Mouse (Mus musculus): ENCODE measurements around the gene Esr2. TPM values are rescaled to one million over a fixed set of nuclear protein-coding genes. Genes with fewer than 3 reads are reported as not detected.
A peak's percentile ranks its signal among the peaks of the same experiment; 100 is the strongest.

Gene Esr2
- total RNA-seq, 2 experiments from 2014 or later, result 0.08 to 0.13 TPM

DNA sequence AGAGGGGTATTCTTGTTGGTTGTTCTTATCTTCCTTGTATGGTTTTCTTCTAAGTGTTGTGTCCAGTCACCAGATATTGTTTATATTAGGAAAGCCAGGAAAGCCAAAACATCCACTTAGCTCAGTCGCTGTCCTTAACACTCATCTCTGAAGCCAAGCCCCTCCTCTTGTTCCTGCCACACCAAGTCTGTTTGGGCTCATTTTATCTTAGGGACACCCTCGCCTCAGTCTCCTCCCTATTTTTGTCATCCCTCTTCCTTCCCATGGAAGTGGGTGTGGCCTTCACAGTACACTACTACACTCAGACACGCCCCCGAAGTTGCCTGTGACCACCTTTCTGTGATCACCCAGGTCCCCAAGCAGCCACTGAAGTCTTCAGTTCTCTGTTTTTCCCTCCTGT lies 44.5 kb downstream of the Esr2 start:
- intact Hi-C loops (cut with DNase I), result no loop called here
- Histone ChIP-seq H3K27ac (no peak overlapping the region), H3K4me3 (no peak overlapping the region)
- TF ChIP-seq CTCF (IDR thresholded peaks at IDR 0.05), result no peak
- no peak for DNase-seq

DNA sequence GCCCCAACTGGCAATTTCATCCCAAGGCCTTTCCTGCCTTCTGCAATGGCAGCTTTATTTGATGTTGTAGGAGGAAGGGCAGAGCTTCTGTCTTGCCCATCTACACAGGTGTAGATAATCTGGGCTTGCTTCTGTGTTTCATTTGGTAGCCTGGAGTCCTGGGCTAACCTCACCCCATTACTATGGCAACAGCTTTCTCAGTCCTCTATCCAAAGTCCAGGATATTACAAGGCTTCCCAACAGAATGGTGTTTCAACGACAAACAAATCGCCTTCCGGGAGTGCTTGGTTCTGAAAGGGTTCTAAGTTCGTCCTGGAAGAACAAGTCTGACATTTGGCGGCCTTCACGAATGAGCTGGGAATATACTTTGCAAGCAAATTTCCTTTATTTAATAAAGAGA lies 46.2 kb downstream of the Esr2 start:
- Histone ChIP-seq H3K4me3 (no peak overlapping the region), H3K27ac (no peak overlapping the region)
- no peak for TF ChIP-seq CTCF (IDR thresholded peaks at IDR 0.05)
- DNase-seq, result no peak
- intact Hi-C loops (cut with DNase I), result loop anchor here (2.0 kb wide), 1 partner anchor 114 kb away; no protein-coding TSS in a partner anchor

DNA sequence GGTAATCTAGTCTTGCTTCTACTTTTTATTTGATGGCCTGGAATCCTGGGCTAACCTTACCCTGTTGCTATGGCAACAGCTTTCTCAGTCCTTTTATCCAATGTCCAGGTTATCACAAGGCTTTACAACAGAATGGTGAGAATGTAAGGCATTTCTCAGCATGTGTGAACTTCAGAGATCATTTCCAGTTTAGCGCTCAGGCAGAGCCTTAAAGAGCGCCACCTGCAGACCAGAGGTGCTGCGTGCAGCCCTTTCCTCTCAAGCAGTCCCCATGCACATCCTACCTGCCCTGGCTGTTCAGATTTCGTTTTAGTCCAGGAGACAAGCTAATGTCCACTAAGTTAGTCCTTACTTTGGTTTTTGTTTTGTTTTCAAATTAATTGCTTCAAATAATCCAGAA lies 46.8 kb downstream of the Esr2 start:
- TF ChIP-seq CTCF (IDR thresholded peaks at IDR 0.05), result peak; percentile 68
- intact Hi-C loops (cut with DNase I), result loop anchor here (2.0 kb wide), 1 partner anchor 113 kb away; no protein-coding TSS in a partner anchor
- peak; percentile 55 for DNase-seq
- no peak overlapping the region for H3K4me3 ChIP-seq
- H3K27ac ChIP-seq, result no peak overlapping the region

DNA sequence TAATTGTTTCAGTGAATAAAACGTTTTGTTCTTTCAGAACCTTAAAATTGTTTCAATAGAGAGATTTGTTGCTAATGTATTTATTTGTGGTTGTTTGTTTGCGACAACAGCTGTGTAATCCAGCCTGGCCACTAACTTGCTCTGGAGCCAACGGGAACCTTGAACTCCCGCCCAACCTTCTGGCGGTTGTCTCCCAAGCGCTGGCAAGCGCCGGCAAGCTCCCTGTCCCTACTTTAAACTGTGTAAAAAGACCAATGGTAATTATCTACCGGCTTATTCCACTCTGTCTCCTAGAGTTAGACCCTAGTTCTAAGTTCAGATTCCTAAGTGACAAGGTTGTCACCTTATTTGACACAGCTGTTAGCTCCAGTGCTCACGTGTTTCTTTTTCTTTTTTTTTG lies 48.2 kb downstream of the Esr2 start:
- peak; percentile 81 for DNase-seq
- H3K4me3 ChIP-seq, result no peak overlapping the region
- no peak for TF ChIP-seq CTCF (IDR thresholded peaks at IDR 0.05)
- intact Hi-C loops (cut with DNase I), result no loop called here
- peak overlapping the region; percentile 63 for H3K27ac ChIP-seq

DNA sequence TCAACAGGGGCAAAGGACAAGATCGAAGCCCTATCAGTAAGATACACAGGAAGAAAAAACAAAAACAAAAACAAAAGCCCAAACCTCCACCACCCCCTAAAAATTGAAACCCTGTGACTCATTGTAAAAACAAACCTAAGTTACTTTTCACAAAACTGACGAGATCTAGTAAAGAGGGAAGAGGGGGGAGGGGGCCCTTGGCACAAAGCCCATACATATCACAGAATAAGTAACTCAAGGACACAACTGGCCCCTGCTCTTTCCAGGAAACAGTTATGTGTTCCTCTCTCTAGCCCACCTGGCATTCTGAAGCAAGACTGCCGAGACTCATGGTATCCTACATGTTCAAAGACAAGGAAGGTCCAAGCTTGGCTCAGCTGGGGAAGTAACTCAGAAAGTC lies 48.8 kb downstream of the Esr2 start:
- DNase-seq, result no peak
- intact Hi-C loops (cut with DNase I), result no loop called here
- no peak for TF ChIP-seq CTCF (IDR thresholded peaks at IDR 0.05)
- Histone ChIP-seq H3K4me3 (no peak overlapping the region), H3K27ac (peak overlapping the region; percentile 63)

DNA sequence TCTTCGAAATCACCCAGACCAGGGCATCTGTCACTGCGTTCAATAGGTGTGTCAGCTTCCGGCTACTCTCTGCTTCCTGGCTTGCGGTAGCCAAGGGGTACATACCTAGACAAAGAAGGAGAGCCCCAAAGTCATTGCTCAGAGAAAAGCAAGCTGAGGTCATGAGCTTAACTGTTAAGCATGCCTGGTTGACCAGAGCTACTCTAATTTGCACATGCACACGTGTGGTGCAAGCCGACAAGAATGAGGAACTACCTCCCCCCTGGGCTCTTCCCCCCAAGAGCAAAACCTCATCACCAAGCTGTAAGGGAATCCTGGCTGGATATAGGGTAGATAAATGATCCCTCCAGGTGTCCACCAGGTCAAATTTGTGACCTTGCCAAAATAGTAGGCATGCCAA lies 53.8 kb downstream of the Esr2 start:
- Histone ChIP-seq H3K27ac (no peak overlapping the region), H3K4me3 (no peak overlapping the region)
- intact Hi-C loops (cut with DNase I), result no loop called here

DNA sequence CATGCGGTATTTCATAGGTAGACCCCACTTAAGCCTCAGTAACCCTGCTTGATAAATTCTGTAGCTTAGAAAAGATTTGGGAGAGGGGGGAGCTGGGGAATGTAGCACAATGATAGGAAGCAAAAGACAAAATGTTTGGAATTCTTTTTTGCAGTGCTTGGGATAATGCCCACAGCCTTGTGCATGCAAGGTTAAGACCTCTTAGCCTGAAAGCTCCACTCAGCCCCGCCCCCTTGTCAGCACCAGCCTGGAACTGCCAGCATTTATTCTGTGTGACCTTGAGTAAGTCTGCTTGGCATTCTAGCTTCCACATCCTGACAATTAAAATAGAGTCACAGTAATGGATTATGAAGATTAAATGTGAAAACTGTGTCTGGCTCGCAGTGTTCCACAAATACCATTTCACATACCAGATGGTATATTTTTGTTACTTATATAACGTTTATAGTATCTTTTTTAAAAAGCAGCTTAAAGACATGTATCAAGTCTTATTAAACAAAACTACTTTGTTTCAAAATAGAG lies 59.4 kb downstream of the Esr2 start:
- TF ChIP-seq CTCF (IDR thresholded peaks at IDR 0.05), result no peak
- no peak for DNase-seq
- intact Hi-C loops (cut with DNase I), result no loop called here
- H3K27ac ChIP-seq, result no peak overlapping the region
- H3K4me3 ChIP-seq, result no peak overlapping the region

More for the DNA sequence above, 53.8 kb downstream of the Esr2 start:
- DNase-seq, result no peak
- no peak for TF ChIP-seq CTCF (IDR thresholded peaks at IDR 0.05)

DNA sequence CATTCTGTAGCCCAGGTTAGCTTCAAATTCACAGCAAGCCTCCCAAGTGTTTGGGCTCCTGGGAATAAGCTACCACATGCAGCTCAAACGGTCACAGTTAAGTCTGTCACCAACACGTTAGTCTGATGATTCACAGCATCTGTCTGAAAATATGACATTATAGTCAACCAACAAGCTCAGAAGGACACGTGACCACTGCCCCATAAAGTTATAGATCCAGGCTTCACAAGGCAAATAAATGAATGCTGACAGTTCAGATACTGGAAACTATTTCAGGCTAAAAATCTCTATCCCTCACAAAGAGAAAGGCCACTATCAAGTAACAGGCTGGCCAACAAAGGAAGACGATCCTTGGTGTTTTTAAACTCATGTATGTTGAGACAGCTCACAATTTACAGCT lies 60.5 kb downstream of the Esr2 start:
- Histone ChIP-seq H3K27ac (no peak overlapping the region), H3K4me3 (no peak overlapping the region)
- intact Hi-C loops (cut with DNase I), result no loop called here
- no peak for DNase-seq
- TF ChIP-seq CTCF (IDR thresholded peaks at IDR 0.05), result no peak

DNA sequence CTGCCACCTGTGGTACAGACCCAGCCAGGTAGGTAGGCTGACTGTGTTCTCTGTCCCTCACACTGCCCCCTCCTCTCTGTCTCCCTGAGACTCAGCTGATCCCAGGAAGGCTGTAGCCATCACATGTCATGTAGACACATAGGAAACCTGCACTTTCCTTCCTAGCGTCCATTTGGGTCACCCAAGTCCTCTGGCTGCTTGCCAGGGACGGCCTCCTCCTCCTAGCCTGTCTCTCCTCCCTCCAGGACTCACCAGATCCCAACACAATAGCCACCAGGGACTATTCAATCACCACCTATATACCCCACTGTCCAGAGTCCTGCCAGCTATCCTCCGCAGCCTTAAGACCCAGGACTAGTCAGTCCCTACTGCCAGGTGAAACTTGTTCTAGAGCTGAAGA lies 66.0 kb downstream of the Esr2 start:
- DNase-seq, result no peak
- intact Hi-C loops (cut with DNase I), result no loop called here
- Histone ChIP-seq H3K27ac (no peak overlapping the region), H3K4me3 (no peak overlapping the region)
- no peak for TF ChIP-seq CTCF (IDR thresholded peaks at IDR 0.05)

DNA sequence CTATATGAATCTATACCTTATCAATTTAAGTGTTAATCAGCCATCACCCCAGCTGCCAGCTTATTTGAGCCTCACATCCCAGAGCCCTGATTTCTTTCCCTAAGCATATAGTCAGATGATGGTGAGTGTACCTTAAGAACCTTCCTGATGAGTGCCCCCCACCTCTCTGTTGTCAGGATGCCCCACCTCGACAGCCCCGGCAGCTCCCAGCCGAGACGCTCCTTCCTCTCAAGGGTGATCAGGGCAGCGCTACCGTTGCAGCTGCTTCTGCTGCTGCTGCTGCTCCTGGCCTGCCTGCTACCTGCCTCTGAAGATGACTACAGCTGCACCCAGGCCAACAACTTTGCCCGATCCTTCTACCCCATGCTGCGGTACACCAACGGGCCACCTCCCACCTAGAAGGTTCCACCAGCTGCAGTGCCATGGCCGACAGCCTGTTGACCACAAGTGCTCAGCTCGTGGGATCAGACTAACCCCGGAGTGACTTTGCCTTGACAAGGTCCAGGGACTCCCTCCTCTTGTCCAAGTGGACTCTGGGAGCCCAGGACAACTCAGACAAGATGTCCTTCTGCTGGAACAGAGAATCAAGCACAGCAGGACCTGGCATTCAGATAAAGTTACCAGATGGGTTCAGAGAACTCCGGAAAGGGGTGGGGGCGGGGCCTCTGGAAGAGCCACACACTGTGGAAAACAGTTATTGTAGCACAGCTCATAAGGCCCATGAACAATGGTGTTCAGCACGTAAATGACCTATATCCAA lies 67.2 kb downstream of the Esr2 start:
- no peak for DNase-seq
- TF ChIP-seq CTCF (IDR thresholded peaks at IDR 0.05), result no peak
- Histone ChIP-seq H3K4me3 (no peak overlapping the region), H3K27ac (no peak overlapping the region)
- intact Hi-C loops (cut with DNase I), result no loop called here

DNA sequence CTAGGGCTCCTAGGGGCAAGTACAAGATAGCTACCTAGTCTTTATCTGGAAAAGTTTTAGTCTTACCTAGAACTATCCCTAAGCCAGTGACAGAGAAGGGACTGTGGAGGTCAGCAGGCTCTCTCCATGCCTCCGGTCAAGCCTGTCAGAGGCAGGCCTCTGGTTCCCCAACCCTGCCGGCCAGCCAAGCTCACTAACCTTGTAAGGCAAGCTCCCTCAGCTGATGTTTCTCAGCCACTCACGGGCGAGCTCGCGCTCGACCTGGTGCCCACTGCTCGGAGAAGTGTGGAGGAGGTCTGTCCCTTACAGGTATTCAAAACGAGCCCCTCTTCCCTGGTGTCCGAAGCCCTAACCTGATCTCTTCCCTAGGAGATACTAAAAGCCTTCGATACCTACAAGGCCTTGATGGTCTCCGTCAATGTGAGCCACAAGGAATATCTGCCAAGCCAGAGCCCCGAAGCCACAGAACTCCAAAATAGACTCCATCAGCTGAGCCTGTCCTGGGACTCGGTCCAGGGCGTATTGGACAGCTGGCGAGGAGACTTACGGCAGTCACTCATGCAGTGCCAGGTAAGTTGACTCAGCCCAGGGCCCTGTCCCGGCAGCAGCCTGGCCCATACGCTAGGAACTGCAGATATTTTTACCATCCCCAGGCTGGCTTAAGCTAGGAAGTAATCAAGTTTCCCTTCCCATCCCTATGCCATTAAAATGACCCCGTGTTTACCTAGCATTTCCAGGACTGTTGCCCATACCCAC lies 72.3 kb downstream of the Esr2 start:
- intact Hi-C loops (cut with DNase I), result no loop called here
- no peak for TF ChIP-seq CTCF (IDR thresholded peaks at IDR 0.05)
- DNase-seq, result peak; percentile 95
- H3K27ac ChIP-seq, result peak overlapping the region; percentile 95
- peak overlapping the region; percentile 71 for H3K4me3 ChIP-seq

DNA sequence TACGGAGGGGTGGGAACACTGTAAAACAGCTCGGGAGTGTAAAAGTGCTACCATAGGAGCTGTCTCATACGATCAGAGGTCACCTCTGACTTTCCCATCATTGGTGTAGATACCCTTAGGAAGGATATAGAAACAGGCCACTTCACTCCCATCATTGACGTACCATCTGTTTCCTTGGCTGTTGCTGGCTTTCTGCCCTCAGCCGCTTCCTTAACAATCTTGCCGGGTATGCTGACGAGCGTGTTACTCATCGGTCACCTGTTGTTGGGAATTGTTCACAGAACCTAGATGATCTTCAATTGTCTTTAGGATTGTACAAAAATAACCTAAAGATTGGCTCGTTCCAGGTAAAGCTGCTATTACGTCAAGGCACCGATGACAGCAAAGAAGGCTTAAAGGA lies 74.4 kb downstream of the Esr2 start:
- H3K27ac ChIP-seq, result peak overlapping the region; percentile 95; the same call in 1 of the 2 replicates
- intact Hi-C loops (cut with DNase I), result no loop called here
- TF ChIP-seq CTCF (IDR thresholded peaks at IDR 0.05), result no peak
- H3K4me3 ChIP-seq, result no peak overlapping the region
- DNase-seq, result no peak
